Mouse (Mus musculus): ENCODE data around the gene Pygm. TPM values are rescaled to one million over a fixed set of nuclear protein-coding genes. Genes with fewer than 3 reads are reported as not detected.

Pygm gene
- polyA plus RNA-seq, 1 experiment from 2014 or later, result 1.9 TPM

DNA sequence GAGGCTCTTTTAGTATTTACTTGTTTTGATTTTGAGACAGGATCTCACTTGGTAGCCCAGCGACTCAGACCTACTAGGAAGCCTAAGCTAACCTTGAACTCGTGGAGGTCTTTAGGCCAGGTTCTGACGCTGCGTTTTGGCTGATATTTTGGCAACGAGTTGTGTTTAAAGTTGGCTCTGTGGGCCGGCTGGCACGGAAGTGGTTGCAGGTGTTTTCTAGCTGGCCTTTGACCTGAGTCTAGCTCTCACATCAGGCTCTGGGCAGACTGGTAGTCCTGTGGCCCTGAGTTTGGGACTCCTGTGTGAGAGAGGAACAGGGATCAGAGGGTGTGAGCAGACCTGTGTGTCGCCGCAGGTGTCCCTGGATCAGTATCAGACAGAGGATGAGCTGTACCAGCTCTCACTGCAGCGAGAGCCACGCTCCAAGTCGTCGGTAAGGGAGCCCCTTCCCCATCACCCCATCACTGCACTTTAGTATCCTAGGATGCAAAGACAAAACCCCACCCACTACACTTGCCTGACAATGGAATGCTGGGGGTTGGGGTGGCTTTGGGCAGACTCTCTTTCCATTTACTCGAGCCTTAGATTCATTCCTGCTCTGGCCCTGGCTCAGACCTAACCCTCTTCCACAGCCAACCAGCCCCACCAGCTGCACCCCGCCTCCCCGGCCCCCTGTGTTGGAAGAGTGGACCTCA lies 23.8 kb downstream of the Pygm start:
- Histone ChIP-seq H3K9me3 (no peaks in the 10 kb centered on the region), H3K4me3 (no peak overlapping the region), H3K27ac (no peak overlapping the region), H3K36me3 (no peaks in the 10 kb centered on the region), H3K27me3 (ENCODE audit: insufficient read depth, poor library complexity, severe bottlenecking) (peaks cover 35% of the 10 kb centered on the region), H3K4me1 (replicated peaks) (peaks cover 41% of the 10 kb centered on the region)
- WGBS, result 49% methylated on average over 16 of the region's 16 CpGs
- no peak for DNase-seq (ENCODE audit: low spot score)

DNA sequence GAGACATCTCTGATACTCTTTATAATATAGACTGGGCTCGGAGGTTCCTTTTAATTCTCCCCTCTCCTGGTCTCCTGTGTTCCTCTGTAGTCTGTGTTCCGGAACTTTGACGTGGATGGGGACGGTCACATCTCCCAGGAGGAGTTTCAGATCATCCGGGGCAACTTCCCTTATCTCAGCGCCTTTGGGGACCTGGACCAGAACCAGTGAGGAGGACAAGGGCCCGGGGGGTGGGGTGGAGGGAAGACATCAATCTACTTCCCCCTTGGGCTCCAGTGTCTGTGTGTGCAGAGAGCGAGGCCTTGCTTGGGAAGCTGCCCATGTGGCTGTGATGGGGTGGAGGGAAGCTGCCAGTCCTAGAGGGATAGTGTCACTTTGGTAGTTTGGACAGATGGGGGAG lies 24.6 kb downstream of the Pygm start:
- Histone ChIP-seq H3K36me3 (no peaks in the 10 kb centered on the region), H3K4me1 (replicated peaks) (peaks cover 41% of the 10 kb centered on the region), H3K27me3 (ENCODE audit: insufficient read depth, poor library complexity, severe bottlenecking) (peaks cover 30% of the 10 kb centered on the region), H3K9me3 (no peaks in the 10 kb centered on the region), H3K27ac (no peak overlapping the region), H3K4me3 (no peak overlapping the region)
- 77% methylated on average over 8 of the region's 8 CpGs for WGBS
- no peak for DNase-seq (ENCODE audit: low spot score)

DNA sequence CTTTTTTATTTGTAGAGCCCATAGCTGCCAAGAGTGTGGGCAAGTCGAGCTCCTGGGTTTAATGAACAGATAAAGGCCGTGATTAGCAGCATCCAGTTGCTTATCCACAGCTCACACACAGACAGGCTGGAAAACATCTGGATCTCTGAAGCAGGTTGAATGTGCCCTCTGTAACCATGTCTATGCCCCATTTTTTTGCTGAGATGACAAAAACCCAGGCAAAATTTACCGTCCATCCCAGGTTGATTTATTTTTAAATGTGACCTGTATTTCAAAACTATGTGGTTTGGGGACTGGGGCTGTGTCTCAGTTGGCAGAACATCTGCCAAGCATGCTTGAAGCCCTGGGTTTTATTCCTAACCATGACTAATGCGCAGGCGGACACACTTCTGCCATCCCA lies 25.0 kb downstream of the Pygm start:
- Histone ChIP-seq H3K9me3 (no peaks in the 10 kb centered on the region), H3K4me1 (replicated peaks) (peaks cover 39% of the 10 kb centered on the region), H3K27ac (no peak overlapping the region), H3K4me3 (no peak overlapping the region), H3K27me3 (ENCODE audit: insufficient read depth, poor library complexity, severe bottlenecking) (peaks cover 29% of the 10 kb centered on the region), H3K36me3 (no peaks in the 10 kb centered on the region)
- WGBS, result 84% methylated on average over 5 of the region's 5 CpGs
- no peak for DNase-seq (ENCODE audit: low spot score)

DNA sequence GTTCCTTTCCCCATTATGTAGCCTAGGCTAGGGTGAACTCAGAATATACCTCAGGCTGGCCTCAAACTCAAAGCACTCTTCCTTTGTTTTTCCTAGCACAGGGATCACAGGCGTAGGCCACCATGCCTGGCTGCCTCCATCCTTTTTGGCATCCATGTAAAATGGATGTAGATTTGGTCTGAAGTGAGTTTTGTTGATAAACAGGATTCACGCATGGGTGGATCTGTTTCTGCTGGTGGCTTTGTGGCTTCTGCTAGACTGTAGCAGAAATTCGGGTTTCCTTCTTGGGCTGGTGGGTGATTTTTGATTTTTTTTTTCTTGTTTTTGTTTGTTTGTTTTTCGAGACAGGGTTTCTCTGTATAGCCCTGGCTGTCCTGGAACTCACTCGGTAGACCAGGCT lies 25.7 kb downstream of the Pygm start:
- Histone ChIP-seq H3K9me3 (no peaks in the 10 kb centered on the region), H3K27me3 (ENCODE audit: insufficient read depth, poor library complexity, severe bottlenecking) (peaks cover 21% of the 10 kb centered on the region), H3K4me3 (no peak overlapping the region), H3K27ac (no peak overlapping the region), H3K36me3 (no peaks in the 10 kb centered on the region), H3K4me1 (replicated peaks) (peaks cover 38% of the 10 kb centered on the region)
- 82% methylated on average over 5 of the region's 5 CpGs for WGBS
- no peak for DNase-seq (ENCODE audit: low spot score)

DNA sequence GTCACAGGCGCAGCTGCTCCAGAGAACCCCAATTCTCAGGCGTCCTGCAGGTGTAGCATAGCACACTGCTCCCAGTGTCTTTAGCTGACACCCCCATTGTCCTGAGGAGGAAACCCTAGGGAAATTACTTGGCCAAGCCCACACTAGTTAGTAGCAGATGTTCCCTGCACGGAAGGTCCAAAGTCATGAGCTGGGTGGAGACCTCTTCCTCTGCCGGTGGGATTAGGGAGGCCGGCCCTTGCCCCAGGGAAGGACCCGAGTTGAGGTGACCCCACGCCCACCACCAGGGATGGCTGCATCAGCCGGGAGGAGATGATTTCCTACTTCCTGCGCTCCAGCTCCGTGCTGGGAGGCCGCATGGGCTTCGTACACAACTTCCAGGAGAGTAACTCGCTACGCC lies 28.6 kb downstream of the Pygm start:
- Histone ChIP-seq H3K27me3 (ENCODE audit: insufficient read depth, poor library complexity, severe bottlenecking) (peaks cover 30% of the 10 kb centered on the region), H3K4me3 (no peak overlapping the region), H3K27ac (no peak overlapping the region), H3K9me3 (no peaks in the 10 kb centered on the region), H3K4me1 (replicated peaks) (peaks cover 65% of the 10 kb centered on the region), H3K36me3 (no peaks in the 10 kb centered on the region)
- no peak for DNase-seq (ENCODE audit: low spot score)
- 61% methylated on average over 14 of the region's 14 CpGs for WGBS

DNA sequence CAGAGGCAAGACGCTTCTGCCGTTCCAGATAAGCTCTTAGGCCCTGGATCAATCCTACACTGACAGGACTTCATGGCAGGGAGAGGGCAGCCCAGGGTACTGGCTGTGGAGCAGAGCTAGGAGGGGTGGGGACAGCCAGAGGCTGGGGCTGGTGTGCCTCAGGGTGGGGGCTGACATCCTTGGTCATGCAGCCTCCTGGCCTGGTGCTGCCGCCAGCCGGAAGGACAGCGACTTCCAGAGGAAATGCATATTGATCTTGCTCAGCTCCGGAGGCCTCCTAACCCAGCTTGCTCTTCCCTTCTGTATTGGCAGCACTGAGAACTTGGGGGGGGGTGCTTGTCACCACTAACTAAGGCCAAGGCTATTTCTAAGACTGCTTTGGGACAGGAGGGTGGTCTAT lies 31.3 kb downstream of the Pygm start:
- Histone ChIP-seq H3K27me3 (ENCODE audit: insufficient read depth, poor library complexity, severe bottlenecking) (peaks cover 42% of the 10 kb centered on the region), H3K4me1 (replicated peaks) (peaks cover 79% of the 10 kb centered on the region), H3K36me3 (no peaks in the 10 kb centered on the region), H3K4me3 (peak overlapping the region; percentile 28), H3K27ac (peak overlapping the region; percentile 80), H3K9me3 (no peaks in the 10 kb centered on the region)
- WGBS, result 43% methylated on average over 6 of the region's 6 CpGs
- DNase-seq (ENCODE audit: low spot score), result peak; percentile 23

DNA sequence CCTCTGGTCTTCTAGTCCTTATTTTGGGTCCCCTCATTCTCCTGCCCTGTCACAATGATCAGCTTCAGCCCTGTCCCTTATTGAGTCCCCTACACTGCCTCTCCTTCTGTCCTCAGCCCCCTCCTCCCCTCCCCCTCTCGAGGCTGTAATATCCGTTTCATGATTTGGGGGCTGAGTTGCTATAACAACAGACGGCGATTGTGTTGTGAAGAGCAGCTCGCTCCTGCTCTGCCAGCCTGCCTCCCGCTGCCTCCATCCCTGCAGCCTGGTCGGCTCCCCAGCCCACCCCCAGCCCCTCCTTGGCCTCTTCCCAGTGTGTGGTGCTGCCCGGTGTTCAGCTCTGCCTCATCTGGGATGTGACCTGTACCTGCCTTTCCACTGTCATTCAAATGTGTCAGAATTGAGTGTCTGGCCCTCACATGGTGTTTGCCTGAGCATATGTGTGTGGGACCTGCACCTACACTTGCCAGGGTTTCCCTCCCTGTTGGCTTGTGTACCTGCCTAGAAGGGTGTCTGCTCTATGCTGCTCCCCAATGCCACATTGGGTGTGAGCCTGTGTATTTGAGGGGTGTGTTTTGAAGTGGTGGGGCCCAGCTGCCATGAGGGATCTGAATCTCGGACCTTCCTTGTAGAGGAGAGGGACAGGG lies 32.0 kb downstream of the Pygm start:
- Histone ChIP-seq H3K27ac (peak overlapping the region; percentile 80), H3K9me3 (no peaks in the 10 kb centered on the region), H3K27me3 (ENCODE audit: insufficient read depth, poor library complexity, severe bottlenecking) (peaks cover 50% of the 10 kb centered on the region), H3K4me1 (replicated peaks) (peaks cover 82% of the 10 kb centered on the region), H3K4me3 (peak overlapping the region; percentile 28), H3K36me3 (no peaks in the 10 kb centered on the region)
- WGBS, result 5% methylated on average over 9 of the region's 9 CpGs
- DNase-seq (ENCODE audit: low spot score), result peak; percentile 77

DNA sequence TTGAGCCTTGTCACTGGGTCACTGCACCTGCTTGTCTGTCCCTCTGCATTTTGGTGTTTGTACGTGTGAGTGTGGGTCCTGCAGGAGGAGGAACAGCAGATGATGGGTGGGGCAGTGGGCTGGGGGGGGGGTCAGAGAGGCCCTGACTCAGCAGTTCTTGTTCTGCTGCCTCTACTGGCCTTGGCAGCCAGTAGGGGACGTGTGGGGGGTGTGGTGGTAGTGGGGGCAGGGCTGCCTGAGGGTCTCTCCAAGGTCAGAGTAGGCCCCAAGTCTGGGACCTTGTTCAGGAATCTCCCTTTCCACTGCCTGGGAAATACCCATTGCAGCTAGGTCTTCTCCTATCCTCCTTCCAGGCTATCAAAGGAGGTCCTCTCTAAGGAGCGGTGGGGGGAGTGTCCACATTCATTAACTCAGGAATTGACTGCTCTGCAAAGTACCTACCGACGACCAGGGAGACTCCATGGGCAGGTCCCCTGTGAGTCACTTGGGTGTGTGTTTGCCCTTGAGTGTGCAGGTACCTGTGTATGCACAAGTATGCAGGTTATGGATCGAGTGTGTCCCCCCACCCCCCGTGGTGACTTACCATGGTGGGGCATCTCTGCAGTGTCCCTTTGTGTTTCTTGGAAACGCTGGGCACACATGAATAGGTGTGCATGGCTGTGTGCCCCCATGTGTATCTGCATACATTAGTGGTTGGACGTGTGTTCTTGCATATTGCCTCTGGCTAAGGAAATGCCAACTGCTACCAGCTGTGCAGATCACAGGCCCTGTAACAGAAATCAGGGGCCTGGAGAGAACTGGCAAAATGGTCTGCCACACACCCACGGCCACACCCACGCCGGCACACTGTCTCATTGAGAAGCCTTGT lies 32.9 kb downstream of the Pygm start:
- peaks cover 59% of the 10 kb centered on the region for H3K27me3 ChIP-seq (ENCODE audit: insufficient read depth, poor library complexity, severe bottlenecking)
- DNase-seq (ENCODE audit: low spot score), result no peak
- no peaks in the 10 kb centered on the region for H3K36me3 ChIP-seq
- H3K4me1 ChIP-seq (replicated peaks), result peaks cover 81% of the 10 kb centered on the region
- 70% methylated on average over 12 of the region's 12 CpGs for WGBS
- H3K27ac ChIP-seq, result peak overlapping the region; percentile 80
- H3K9me3 ChIP-seq, result no peaks in the 10 kb centered on the region
- peak overlapping the region; percentile 66; the same call in 1 of the 2 replicates for H3K4me3 ChIP-seq

DNA sequence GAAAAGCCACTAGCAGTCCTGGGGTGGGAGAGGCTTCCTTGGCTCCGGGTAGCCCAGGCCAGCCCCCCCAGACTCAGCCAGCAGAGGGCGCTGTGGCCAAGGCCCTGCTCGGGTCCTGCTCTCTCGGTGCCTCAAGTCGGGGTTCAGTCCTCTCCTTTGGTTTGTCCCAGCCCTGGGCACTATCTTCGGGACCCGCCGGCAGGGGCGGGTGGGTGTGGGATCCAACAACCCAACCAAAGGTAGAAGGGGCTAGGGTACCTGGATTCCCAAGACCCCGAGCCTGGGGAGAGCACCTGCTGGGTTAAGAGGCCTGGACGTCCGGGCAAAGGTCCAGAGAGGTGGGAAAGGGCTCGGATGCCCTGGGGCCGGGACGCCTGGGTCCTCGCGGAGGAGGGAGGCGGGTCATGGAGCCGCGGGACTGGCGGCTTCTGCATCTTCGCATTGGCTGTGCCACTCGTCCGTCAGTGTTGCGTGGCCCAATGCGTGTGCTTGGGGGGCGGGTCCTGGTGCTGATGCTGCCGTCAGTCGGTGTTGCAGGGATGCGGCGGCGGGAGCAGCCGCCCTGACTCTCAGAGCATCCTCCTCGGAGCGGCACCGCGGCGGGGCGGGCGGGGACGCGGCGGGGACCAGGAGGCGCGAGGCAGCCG lies 34.2 kb downstream of the Pygm start, which contains the start of gene Nrxn2:
Gene Nrxn2 (plus strand): TSS at position 499 of the 647 bp plus-strand sequence.
- WGBS, result under 1% methylated on average over 46 of the region's 46 CpGs
- H3K27me3 ChIP-seq (ENCODE audit: insufficient read depth, poor library complexity, severe bottlenecking), result peaks cover 69% of the 10 kb centered on the region
- peak; percentile 90 for DNase-seq (ENCODE audit: low spot score)
- H3K36me3 ChIP-seq, result no peaks in the 10 kb centered on the region
- H3K9me3 ChIP-seq, result no peaks in the 10 kb centered on the region
- H3K4me3 ChIP-seq, result peak within 1 kb of the TSS; percentile 66
- peaks cover 72% of the 10 kb centered on the region for H3K4me1 ChIP-seq (replicated peaks)
- peak within 1 kb of the TSS; percentile 92 for H3K27ac ChIP-seq

DNA sequence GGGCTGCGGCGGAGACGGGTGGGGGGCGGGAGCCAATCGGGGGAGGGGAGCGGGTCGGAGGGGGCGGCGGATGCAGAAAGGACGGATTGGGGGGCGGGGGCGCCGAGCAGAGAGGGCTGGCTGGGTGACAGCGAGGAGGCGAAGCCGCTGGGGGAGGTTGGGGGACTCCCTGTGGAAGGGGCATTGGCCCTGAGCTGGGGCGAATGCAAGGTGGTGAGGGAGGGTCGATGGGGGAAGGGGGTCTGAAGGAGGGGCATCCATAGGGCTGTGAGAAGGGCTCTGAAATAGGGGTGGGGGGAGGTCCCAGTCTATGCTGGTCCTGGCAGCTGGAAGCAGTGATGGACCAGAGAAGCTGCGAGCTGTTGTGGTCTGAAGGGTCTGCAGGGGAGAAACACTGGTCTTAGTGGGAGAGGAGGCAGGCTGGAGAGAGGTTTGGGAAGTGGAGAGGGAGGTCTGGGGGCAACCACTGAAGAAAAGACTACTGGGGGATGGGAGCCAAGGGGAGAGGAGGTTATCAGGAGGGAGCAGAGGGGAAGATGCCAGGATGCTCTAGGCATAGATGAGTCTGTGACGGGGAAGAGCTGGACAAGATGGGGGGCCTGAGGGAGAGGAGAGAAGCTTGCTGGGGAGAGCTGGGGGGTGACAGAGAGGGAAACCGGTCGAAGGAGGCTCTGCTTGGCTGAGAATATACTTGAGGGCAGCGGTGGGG lies 34.9 kb downstream of the Pygm start:
- Histone ChIP-seq H3K27ac (peak overlapping the region; percentile 92), H3K4me1 (replicated peaks) (peaks cover 69% of the 10 kb centered on the region), H3K9me3 (no peaks in the 10 kb centered on the region), H3K27me3 (ENCODE audit: insufficient read depth, poor library complexity, severe bottlenecking) (peaks cover 71% of the 10 kb centered on the region), H3K4me3 (peak overlapping the region; percentile 66), H3K36me3 (no peaks in the 10 kb centered on the region)
- peak; percentile 15 for DNase-seq (ENCODE audit: low spot score)
- WGBS, result 8% methylated on average over 23 of the region's 23 CpGs

DNA sequence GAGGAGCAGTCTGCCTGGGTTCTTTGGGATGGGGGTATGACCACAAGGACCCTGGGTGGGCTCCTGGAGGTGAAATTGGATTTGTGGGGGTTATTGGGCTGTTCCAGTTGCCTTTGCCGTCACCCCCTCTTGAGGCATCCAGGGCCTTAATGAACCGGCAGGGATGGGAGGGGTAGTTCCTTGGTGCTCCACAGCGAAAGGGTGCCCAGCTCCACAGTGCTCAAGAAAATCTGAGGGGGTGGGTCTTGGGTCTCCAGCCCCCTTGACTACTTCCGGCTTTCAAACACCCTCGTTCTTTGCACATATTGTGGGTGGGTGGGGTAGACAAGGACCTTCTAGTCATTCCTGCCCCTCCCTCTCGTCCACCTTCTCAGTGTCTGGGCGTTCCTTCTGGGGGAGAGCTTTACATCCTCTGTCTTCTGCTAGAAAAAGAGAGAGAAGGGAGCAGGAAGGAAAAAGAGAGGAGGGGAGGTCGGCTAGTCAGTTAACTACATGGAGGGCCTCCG lies 35.7 kb downstream of the Pygm start:
- Histone ChIP-seq H3K27me3 (ENCODE audit: insufficient read depth, poor library complexity, severe bottlenecking) (peaks cover 78% of the 10 kb centered on the region), H3K36me3 (no peaks in the 10 kb centered on the region), H3K27ac (no peak overlapping the region), H3K9me3 (no peaks in the 10 kb centered on the region), H3K4me3 (peak overlapping the region; percentile 66), H3K4me1 (replicated peaks) (peaks cover 70% of the 10 kb centered on the region)
- 56% methylated on average over 9 of the region's 9 CpGs for WGBS
- DNase-seq (ENCODE audit: low spot score), result no peak

Measured in hindbrain, embryonic 10.5 days (tissue).